Mouse (Mus musculus) liver, embryonic 16.5 days (tissue): ENCODE results near the gene Abi3. TPM values are rescaled to one million over a fixed set of nuclear protein-coding genes. Genes with fewer than 3 reads are reported as not detected.

Experiments used
- ATAC-seq: fragments of 200-750 bp; cut with Nextera tagmentation; 2 replicates; pipeline ENCODE4 v1.8.0; 2017; ENCODE audit warnings: low read depth, mild to moderate bottlenecking, moderate number of reproducible peaks, moderate library complexity
- H3K27ac ChIP-seq: fragments of 300-500 bp; sonication (generic); 2 replicates; pipeline ENCODE4 v1.5.1; 2014; ENCODE audit warnings: mild to moderate bottlenecking, low read length
- H3K27me3 ChIP-seq: fragments of 300-500 bp; sonication (generic); 2 replicates; pipeline ENCODE4 v1.6.1; 2014; ENCODE audit warnings: low read depth, low read length, mixed read lengths; ENCODE audit not compliant: control insufficient read depth, insufficient read depth
- H3K36me3 ChIP-seq: fragments of 300-500 bp; sonication (generic); 2 replicates; pipeline ENCODE4 v1.6.1; 2014; ENCODE audit warnings: mild to moderate bottlenecking; ENCODE audit not compliant: control insufficient read depth, insufficient read depth
- H3K4me1 ChIP-seq: fragments of 300-500 bp; sonication (generic); 2 replicates; pipeline ENCODE4 v1.6.1; 2014; ENCODE audit warnings: low read depth, low read length, mixed read lengths; ENCODE audit not compliant: control insufficient read depth
- H3K4me2 ChIP-seq: fragments of 300-500 bp; sonication (generic); 2 replicates; pipeline ENCODE4 v1.6.1; 2014; ENCODE audit warnings: low read depth, low read length, mixed read lengths
- H3K4me3 ChIP-seq: fragments of 300-500 bp; sonication (generic); 2 replicates; pipeline ENCODE4 v1.5.1; 2014; ENCODE audit warnings: low read depth, mild to moderate bottlenecking, low read length
- H3K9ac ChIP-seq: fragments of 300-500 bp; sonication (generic); 2 replicates; pipeline ENCODE4 v1.6.1; 2014; ENCODE audit warnings: low read depth, low read length
- H3K9me3 ChIP-seq: fragments of 300-500 bp; sonication (generic); replicated peaks from 2 replicates; pipeline ENCODE4 v1.6.1; 2016; ENCODE audit warnings: low read length; ENCODE audit not compliant: control insufficient read depth
- WGBS: fragments of 180-500 bp; shearing (Covaris S2); extraction: QIAGEN DNeasy Blood & Tissue Kit; methylation state at CpG from one replicate; pipeline ENCODE4 v1.1.7; 2014; ENCODE audit not compliant: insufficient replicate concordance; 5-methylcytosine and 5-hydroxymethylcytosine counted together
- polyA plus RNA-seq: library from polyadenylated mRNA; unstranded; fragments of >200 nt; fragmentation: Nextera tagmentation; extraction: Ambion mirVana; gene quantifications from 2 replicates; pipeline ENCODE4 v1.2.1, GENCODE M21; 2015

The Abi3 gene
- polyA plus RNA-seq, 1 experiment from 2014 or later = 7.6 TPM

- 47% methylated on average over 5 of the region's 5 CpGs for WGBS
- no peak for ATAC-seq
- H3K27me3 ChIP-seq = no peaks in the 10 kb centered on the region
- peak overlapping the region; percentile 100 for H3K27ac ChIP-seq
- no peaks in the 10 kb centered on the region for H3K36me3 ChIP-seq
- peaks cover 3% of the 10 kb centered on the region; the same call in 1 of the 2 replicates for H3K9me3 ChIP-seq
- H3K9ac ChIP-seq = peak overlapping the region; percentile 80
- H3K4me3 ChIP-seq = no peak overlapping the region
- H3K4me2 ChIP-seq = 0 out of 2 replicates have a peak overlapping the region, but pooled peaks have one; percentile 69
- peaks cover 59% of the 10 kb centered on the region for H3K4me1 ChIP-seq
These were observed 32.7 kb downstream of the Abi3 start for GRCm38 (mm10) chr11:95809603-95810002.

DNA sequence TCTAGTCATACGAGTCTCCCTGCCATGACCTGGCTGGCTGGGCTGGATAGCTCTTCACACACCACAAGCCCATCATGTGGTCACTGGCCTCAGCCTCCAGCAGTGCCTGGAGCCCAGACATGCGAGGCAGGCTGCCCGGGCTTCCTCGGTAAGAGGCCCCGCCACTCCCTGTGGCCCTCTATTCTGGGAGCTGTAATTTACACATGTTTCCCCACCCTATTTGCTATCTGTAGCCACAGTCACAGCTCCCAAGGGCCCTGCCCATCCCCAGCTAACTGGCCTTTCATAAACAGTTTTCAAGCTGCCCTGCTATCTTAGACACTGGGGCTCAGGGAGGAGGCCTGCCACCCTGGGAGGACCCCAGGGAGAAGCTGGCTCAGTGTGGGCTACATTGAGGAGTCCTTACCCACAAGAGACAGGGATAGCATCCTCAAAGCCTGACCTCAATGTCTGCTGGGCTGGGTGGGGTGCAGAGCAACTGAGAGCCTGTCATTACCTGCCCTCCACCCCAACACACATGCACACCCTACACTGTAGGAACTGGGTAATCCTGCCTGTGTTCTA, 33.7 kb downstream of the Abi3 start:
- H3K9ac ChIP-seq = peak overlapping the region; percentile 81
- H3K4me2 ChIP-seq = peak overlapping the region; percentile 69
- peaks cover 66% of the 10 kb centered on the region for H3K4me1 ChIP-seq
- peak overlapping the region; percentile 100 for H3K27ac ChIP-seq
- H3K4me3 ChIP-seq = peak overlapping the region; percentile 44
- WGBS = 10% methylated on average over 5 of the region's 5 CpGs
- H3K36me3 ChIP-seq = no peaks in the 10 kb centered on the region
- no peaks in the 10 kb centered on the region for H3K27me3 ChIP-seq
- H3K9me3 ChIP-seq = peaks cover 3% of the 10 kb centered on the region; the same call in 1 of the 2 replicates
- ATAC-seq = peak; percentile 91

GRCm38 (mm10) chr11:95807884-95808283, 34.4 kb downstream of the Abi3 start:
- peaks cover 72% of the 10 kb centered on the region for H3K4me1 ChIP-seq
- no peaks in the 10 kb centered on the region for H3K27me3 ChIP-seq
- H3K4me3 ChIP-seq = peak overlapping the region; percentile 44
- H3K27ac ChIP-seq = peak overlapping the region; percentile 100
- peak overlapping the region; percentile 69 for H3K4me2 ChIP-seq
- peaks cover 3% of the 10 kb centered on the region; the same call in 1 of the 2 replicates for H3K9me3 ChIP-seq
- no peaks in the 10 kb centered on the region for H3K36me3 ChIP-seq
- peak overlapping the region; percentile 81 for H3K9ac ChIP-seq
- no peak for ATAC-seq
- 80% methylated on average over 5 of the region's 5 CpGs for WGBS

DNA sequence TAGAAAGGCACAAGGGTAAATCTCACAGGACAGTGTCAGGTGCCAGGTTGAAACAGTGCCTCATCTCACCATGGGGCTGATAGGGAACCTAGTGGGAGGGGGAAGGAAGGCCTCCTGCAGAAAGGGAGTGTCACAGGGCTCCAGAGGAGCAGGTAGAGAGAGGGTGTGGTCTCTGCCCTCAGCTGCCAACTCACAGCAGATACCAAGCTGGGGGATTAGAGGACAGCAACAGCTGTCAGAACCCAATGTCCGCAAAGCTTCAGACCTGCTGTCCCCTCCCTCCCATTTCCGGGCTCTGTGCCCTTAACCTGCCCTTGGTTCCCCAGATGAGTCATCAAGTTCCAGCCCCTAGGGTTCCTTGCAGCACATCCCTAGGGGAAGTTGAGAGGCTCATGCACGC, 36.7 kb downstream of the Abi3 start:
- Histone ChIP-seq H3K4me2 (peak overlapping the region; percentile 62), H3K4me1 (peaks cover 89% of the 10 kb centered on the region), H3K27ac (peak overlapping the region; percentile 100), H3K9ac (peak overlapping the region; percentile 77), H3K36me3 (no peaks in the 10 kb centered on the region), H3K4me3 (peak overlapping the region; percentile 34), H3K27me3 (no peaks in the 10 kb centered on the region), H3K9me3 (peaks cover 3% of the 10 kb centered on the region; the same call in 1 of the 2 replicates)
- peak; percentile 71 for ATAC-seq
- WGBS = 22% methylated on average over 3 of the region's 3 CpGs

DNA sequence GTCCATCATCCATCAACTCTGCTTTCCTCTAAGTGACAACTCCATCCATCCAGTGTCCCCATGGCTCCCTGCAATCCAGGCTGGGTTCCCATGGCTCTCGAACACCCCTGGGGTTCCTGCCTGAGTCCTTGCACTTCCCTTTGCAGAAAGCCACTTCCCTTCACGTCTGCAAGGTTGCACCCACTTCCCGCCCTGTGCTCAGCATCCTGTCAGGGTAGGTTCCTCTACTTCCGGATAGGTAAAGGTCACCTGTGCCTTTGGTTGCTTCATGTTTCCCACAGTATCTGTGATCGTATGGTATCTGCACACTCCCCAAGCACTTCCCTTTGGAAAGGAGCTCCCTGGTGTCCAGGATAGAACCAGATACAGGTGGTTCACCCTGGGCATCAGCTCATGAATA, 37.3 kb downstream of the Abi3 start:
- Histone ChIP-seq H3K27me3 (no peaks in the 10 kb centered on the region), H3K4me1 (peaks cover 89% of the 10 kb centered on the region), H3K4me2 (peak overlapping the region; percentile 62), H3K4me3 (peak overlapping the region; percentile 34), H3K36me3 (no peaks in the 10 kb centered on the region), H3K27ac (peak overlapping the region; percentile 100), H3K9ac (peak overlapping the region; percentile 77), H3K9me3 (peaks cover 3% of the 10 kb centered on the region; the same call in 1 of the 2 replicates)
- no peak for ATAC-seq
- 43% methylated on average over 5 of the region's 5 CpGs for WGBS

GRCm38 (mm10) chr11:95795582-95795981, 46.7 kb downstream of the Abi3 start:
- Histone ChIP-seq H3K4me2 (no peak overlapping the region), H3K4me3 (no peak overlapping the region), H3K4me1 (peaks cover 38% of the 10 kb centered on the region), H3K27me3 (peaks cover 36% of the 10 kb centered on the region), H3K9me3 (no peaks in the 10 kb centered on the region), H3K9ac (no peak overlapping the region), H3K36me3 (no peaks in the 10 kb centered on the region; the same call in 1 of the 2 replicates), H3K27ac (no peak overlapping the region)
- ATAC-seq = no peak
- WGBS = 42% methylated on average over 5 of the region's 5 CpGs

DNA sequence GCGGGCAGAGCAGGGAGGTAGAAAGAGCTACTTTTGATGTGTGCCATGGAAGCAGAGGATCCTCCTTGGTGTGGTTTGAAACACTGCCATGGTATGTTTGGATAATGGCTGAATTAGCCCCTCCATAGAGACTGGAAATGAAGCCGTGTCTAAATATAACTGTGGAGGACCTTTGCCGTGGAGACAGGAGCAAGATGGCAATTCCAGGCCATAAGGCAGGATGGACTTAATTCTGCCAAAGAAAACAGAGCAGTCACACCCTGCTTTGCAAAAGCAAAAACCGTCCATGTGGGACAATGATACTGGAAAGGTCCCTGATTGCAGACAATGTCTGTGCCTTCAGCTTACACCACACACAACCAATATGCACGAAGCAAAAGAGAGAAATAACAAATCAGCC, 48.1 kb downstream of the Abi3 start:
- Histone ChIP-seq H3K9me3 (no peaks in the 10 kb centered on the region), H3K36me3 (no peaks in the 10 kb centered on the region; the same call in 1 of the 2 replicates), H3K27me3 (peaks cover 36% of the 10 kb centered on the region), H3K4me1 (peaks cover 28% of the 10 kb centered on the region), H3K4me2 (no peak overlapping the region), H3K9ac (no peak overlapping the region), H3K4me3 (no peak overlapping the region), H3K27ac (no peak overlapping the region)
- ATAC-seq = no peak
- 64% methylated on average over 5 of the region's 5 CpGs for WGBS

- Histone ChIP-seq H3K4me2 (peak overlapping the region; percentile 45), H3K4me1 (peaks cover 28% of the 10 kb centered on the region), H3K9ac (peak overlapping the region; percentile 59), H3K27me3 (peaks cover 29% of the 10 kb centered on the region), H3K4me3 (peak overlapping the region; percentile 18; the same call in 1 of the 2 replicates), H3K9me3 (no peaks in the 10 kb centered on the region), H3K36me3 (no peaks in the 10 kb centered on the region; the same call in 1 of the 2 replicates), H3K27ac (peak overlapping the region; percentile 85)
- WGBS = 37% methylated on average over 8 of the region's 8 CpGs
- ATAC-seq = peak; percentile 94
These were observed 49.2 kb downstream of the Abi3 start for GRCm38 (mm10) chr11:95792950-95793509.

DNA sequence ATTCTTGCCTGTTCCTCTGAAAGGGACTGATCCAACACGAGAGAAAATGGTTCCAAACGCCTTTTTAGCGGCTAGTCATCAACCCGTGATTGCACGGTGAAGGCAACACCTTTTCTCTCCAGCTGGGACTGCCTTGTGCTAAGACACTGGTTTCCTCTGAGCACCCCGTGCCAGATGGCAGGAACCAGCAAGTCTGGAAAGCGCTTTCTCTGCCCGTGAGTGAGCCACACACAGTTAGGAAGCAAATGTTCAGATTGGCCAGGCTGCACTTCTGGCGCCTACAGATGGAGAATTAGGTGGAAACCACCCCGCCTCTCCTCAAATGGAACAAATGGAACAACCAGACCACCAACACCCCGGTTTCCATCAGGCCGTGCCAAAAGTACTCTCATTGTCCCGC, 50.5 kb downstream of the Abi3 start:
- Histone ChIP-seq H3K27ac (no peak overlapping the region), H3K4me3 (no peak overlapping the region), H3K9ac (no peak overlapping the region), H3K9me3 (no peaks in the 10 kb centered on the region), H3K4me2 (no peak overlapping the region), H3K4me1 (peaks cover 27% of the 10 kb centered on the region), H3K36me3 (no peaks in the 10 kb centered on the region; the same call in 1 of the 2 replicates), H3K27me3 (peaks cover 19% of the 10 kb centered on the region)
- 80% methylated on average over 13 of the region's 13 CpGs for WGBS
- ATAC-seq = no peak
